Mouse (Mus musculus) kidney, adult 2 months (tissue): Measurements from ENCODE around the gene Isyna1. TPM values are rescaled to one million over a fixed set of nuclear protein-coding genes. Genes with fewer than 3 reads are reported as not detected.
"Not testable (repeated sequence)": the region's sequence is repeated elsewhere in the genome, so short reads cannot be mapped to it uniquely, and the experiment has no call there.

ENCODE experiments used
- DNase-seq: peaks from one replicate; pipeline ENCODE4 v3.0.0; 2021
- H3K27ac ChIP-seq: fragments of 200-500 bp; 2 replicates; pipeline ENCODE4 v1.5.1; 2012; ENCODE audit warnings: low read depth, low read length, control low read depth, inconsistent platforms; ENCODE audit not compliant: insufficient read depth
- H3K27me3 ChIP-seq: fragments of 200-500 bp; replicated peaks from 2 replicates; pipeline ENCODE4 v1.6.1; 2012; ENCODE audit warnings: mild to moderate bottlenecking, moderate library complexity, low read length, inconsistent platforms; ENCODE audit not compliant: control insufficient read depth, insufficient read depth
- H3K36me3 ChIP-seq: fragments of 200-500 bp; 2 replicates; pipeline ENCODE4 v1.6.1; 2012; ENCODE audit warnings: mild to moderate bottlenecking, moderate library complexity, low read length, inconsistent platforms; ENCODE audit not compliant: control insufficient read depth, insufficient read depth
- H3K4me1 ChIP-seq: fragments of 200-500 bp; 2 replicates; pipeline ENCODE4 v1.6.1; 2011; ENCODE audit warnings: low read length; ENCODE audit not compliant: control insufficient read depth, insufficient read depth
- H3K4me3 ChIP-seq: fragments of 200-500 bp; 2 replicates; pipeline ENCODE4 v1.5.1; 2011; ENCODE audit warnings: mild to moderate bottlenecking, low read depth, low read length, control low read depth; ENCODE audit not compliant: insufficient read depth
- CTCF ChIP-seq: fragments of 200-500 bp; conservative IDR thresholded peaks from 2 replicates; pipeline ENCODE4 v1.5.1; 2011; ENCODE audit warnings: low read depth, mild to moderate bottlenecking, control low read depth, low read length, moderate library complexity, mixed read lengths; ENCODE audit not compliant: insufficient read depth, insufficient read length
- POLR2A ChIP-seq: fragments of 200-500 bp; IDR thresholded peaks from one replicate; pipeline ENCODE4 v1.6.1; 2011; ENCODE audit warnings: low read depth, low read length, control low read depth
- WGBS: fragments of 180-500 bp; shearing (Covaris S2); methylation state at CpG from one replicate; pipeline ENCODE4 v1.1.7; 2018; 5-methylcytosine and 5-hydroxymethylcytosine counted together
- polyA plus RNA-seq: library from polyadenylated mRNA; depleted of rRNA; stranded (reverse); fragments of >200 nt; gene quantifications from 2 replicates; pipeline ENCODE4 v1.2.3, GENCODE M21; 2012

Isyna1 gene
- polyA plus RNA-seq, 1 experiment: 127 TPM

GRCm38 (mm10) chr8:70574915-70575314, 19.3 kb upstream of the Isyna1 start:
- 44% methylated on average over 4 of the region's 4 CpGs for WGBS
- no peak overlapping the region for H3K4me3 ChIP-seq
- DNase-seq: peak; percentile 93
- H3K27ac ChIP-seq: peak overlapping the region; percentile 73
- peaks cover 25% of the 10 kb centered on the region for H3K4me1 ChIP-seq
- H3K27me3 ChIP-seq: no peaks in the 10 kb centered on the region
- no peaks in the 10 kb centered on the region for H3K36me3 ChIP-seq
- no peak for TF ChIP-seq CTCF
- no peak for TF ChIP-seq POLR2A

- 94% methylated on average over 3 of the region's 3 CpGs for WGBS
- H3K27ac ChIP-seq: no peak overlapping the region
- DNase-seq: no peak
- peaks cover 1% of the 10 kb centered on the region for H3K36me3 ChIP-seq
- TF ChIP-seq POLR2A (no peak), CTCF (no peak)
- no peak overlapping the region for H3K4me3 ChIP-seq
- peaks cover 13% of the 10 kb centered on the region for H3K4me1 ChIP-seq
- no peaks in the 10 kb centered on the region for H3K27me3 ChIP-seq
Observed at GRCm38 (mm10) chr8:70577207-70577606, 17.0 kb upstream of the Isyna1 start.

GRCm38 (mm10) chr8:70583476-70584387, 10.4 kb upstream of the Isyna1 start:
- TF ChIP-seq POLR2A: no peak
- TF ChIP-seq CTCF: no peak
- Histone ChIP-seq H3K36me3 (peaks cover 1% of the 10 kb centered on the region), H3K27me3 (no peaks in the 10 kb centered on the region), H3K27ac (no peak overlapping the region), H3K4me3 (no peak overlapping the region), H3K4me1 (no peaks in the 10 kb centered on the region)
- 78% methylated on average over 18 of the region's 18 CpGs for WGBS
- peak; percentile 58 for DNase-seq

- Histone ChIP-seq H3K4me1 (no peaks in the 10 kb centered on the region), H3K4me3 (no peak overlapping the region), H3K27ac (no peak overlapping the region), H3K36me3 (peaks cover 1% of the 10 kb centered on the region), H3K27me3 (no peaks in the 10 kb centered on the region)
- no peak for TF ChIP-seq POLR2A
- no peak for TF ChIP-seq CTCF
- no peak for DNase-seq
- 93% methylated on average over 9 of the region's 9 CpGs for WGBS
Observed at GRCm38 (mm10) chr8:70584606-70585257, 9.4 kb upstream of the Isyna1 start.

GRCm38 (mm10) chr8:70585258-70585652, 8.9 kb upstream of the Isyna1 start:
- Histone ChIP-seq H3K4me3 (no peak overlapping the region), H3K27ac (no peak overlapping the region), H3K36me3 (peaks cover 1% of the 10 kb centered on the region), H3K4me1 (no peaks in the 10 kb centered on the region), H3K27me3 (no peaks in the 10 kb centered on the region)
- TF ChIP-seq POLR2A (no peak), CTCF (peak; percentile 77)
- peak; percentile 78 for DNase-seq
- 39% methylated on average over 7 of the region's 7 CpGs for WGBS

GRCm38 (mm10) chr8:70587955-70588354, 6.2 kb upstream of the Isyna1 start:
- H3K27ac ChIP-seq, H3K27me3 ChIP-seq, H3K4me3 ChIP-seq, H3K4me1 ChIP-seq, DNase-seq, H3K36me3 ChIP-seq: not testable (repeated sequence)
- 93% methylated on average over 4 of the region's 4 CpGs for WGBS

GRCm38 (mm10) chr8:70591569-70591968, 2.6 kb upstream of the Isyna1 start:
- Histone ChIP-seq H3K4me1 (peaks cover 3% of the 10 kb centered on the region; the same call in 1 of the 2 replicates), H3K36me3 (no peaks in the 10 kb centered on the region), H3K27me3 (no peaks in the 10 kb centered on the region), H3K4me3 (no peak overlapping the region), H3K27ac (no peak overlapping the region)
- no peak for TF ChIP-seq CTCF
- no peak for TF ChIP-seq POLR2A
- WGBS: 90% methylated on average over 12 of the region's 12 CpGs
- DNase-seq: no peak
